Mouse (Mus musculus) bone marrow, adult 2 months (tissue): ENCODE results near the gene Nup54. TPM values are rescaled to one million over a fixed set of nuclear protein-coding genes. Genes with fewer than 3 reads are reported as not detected.

Source experiments
- H3K27ac ChIP-seq: fragments of 200-500 bp; 2 replicates; pipeline ENCODE4 v1.5.1; 2012; ENCODE audit warnings: low read depth, mild to moderate bottlenecking, control low read depth, inconsistent platforms, low read length; ENCODE audit not compliant: control insufficient read depth, poor library complexity, insufficient read depth
- H3K4me1 ChIP-seq: fragments of 200-500 bp; 2 replicates; pipeline ENCODE4 v1.6.1; 2011; ENCODE audit warnings: low read length; ENCODE audit not compliant: control insufficient read depth, insufficient read depth
- H3K4me3 ChIP-seq: fragments of 200-500 bp; replicated peaks from 2 replicates; pipeline ENCODE3; 2011; ENCODE audit warnings: mild to moderate bottlenecking, low read depth, low read length, control low read depth; ENCODE audit not compliant: control insufficient read depth
- CTCF ChIP-seq: fragments of 200-500 bp; IDR thresholded peaks from 2 replicates; pipeline ENCODE4 v1.5.1; 2011; ENCODE audit warnings: low read length, control low read depth; ENCODE audit not compliant: control insufficient read depth, insufficient read depth
- POLR2A ChIP-seq: fragments of 200-500 bp; IDR thresholded peaks from 2 replicates; pipeline ENCODE4 v1.6.1; 2011; ENCODE audit warnings: low read depth, mild to moderate bottlenecking, control low read depth, low read length, borderline replicate concordance; ENCODE audit not compliant: control insufficient read depth
- WGBS: fragments of 180-500 bp; shearing (Covaris S2); methylation state at CpG from one replicate; pipeline ENCODE4 v1.1.7; 2018; 5-methylcytosine and 5-hydroxymethylcytosine counted together
- polyA plus RNA-seq: library from polyadenylated mRNA; stranded (reverse); fragments of >200 nt; gene quantifications from 2 replicates; pipeline ENCODE4 v1.2.4, GENCODE M21; 2011; ENCODE audit warnings: low replicate concordance; ENCODE audit not compliant: missing spikeins, insufficient read depth, insufficient read length

Gene Nup54
- polyA plus RNA-seq, 1 experiment = 19.4 TPM

DNA sequence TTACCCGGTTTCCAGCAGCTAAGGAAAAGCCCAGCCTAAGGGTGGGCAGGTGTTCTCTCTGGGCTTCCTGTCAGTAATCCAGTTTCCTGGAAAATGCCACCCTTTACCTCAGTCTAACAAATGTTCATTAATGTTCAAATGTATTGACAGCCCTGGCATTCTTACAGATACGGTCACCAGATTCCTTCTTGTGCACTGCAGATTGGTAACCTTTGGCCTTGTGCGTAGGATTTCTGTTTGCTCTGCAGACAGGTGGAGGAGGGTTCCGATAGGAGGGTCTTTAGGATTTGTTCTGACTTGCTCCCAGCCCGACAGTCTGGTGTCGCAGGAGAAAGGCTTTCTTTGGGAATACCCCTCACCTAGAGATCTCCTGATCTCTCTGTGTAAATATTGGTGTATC, 68.5 kb downstream of the Nup54 start:
- no peak for TF ChIP-seq POLR2A
- no peak for TF ChIP-seq CTCF
- Histone ChIP-seq H3K4me3 (no peak overlapping the region), H3K4me1 (peaks cover 4% of the 10 kb centered on the region), H3K27ac (no peak overlapping the region)
- 82% methylated on average over 6 of the region's 6 CpGs for WGBS

Other genes with a start within 250 kb of the Nup54 start
- gene U90926, start 219.8 kb downstream of the Nup54 start, polyA plus RNA-seq = not detected in 2 replicates
- gene Ppef2, start 178.9 kb downstream of the Nup54 start, polyA plus RNA-seq = not detected in 2 replicates
- gene Naaa, start 157.0 kb downstream of the Nup54 start, polyA plus RNA-seq = 5.6 and 6.6 TPM in 2 replicates
- 8.9 and 14.1 TPM in 2 replicates for gene Sdad1, start 124.7 kb downstream of the Nup54 start, polyA plus RNA-seq
- gene Cxcl9, start 107.1 kb downstream of the Nup54 start, polyA plus RNA-seq = 1.3 and 1.7 TPM in 2 replicates
- gene Art3, start 103.4 kb downstream of the Nup54 start, polyA plus RNA-seq = 2.4 TPM in 1 of 2 replicates, not detected in the other
- gene Cxcl10, start 86.3 kb downstream of the Nup54 start, polyA plus RNA-seq = 1.2 and 4.0 TPM in 2 replicates
- gene Scarb2, start 71.6 kb upstream of the Nup54 start, polyA plus RNA-seq = 6.8 and 16.7 TPM in 2 replicates
- not detected in 2 replicates for gene Fam47e, start 119.8 kb upstream of the Nup54 start, polyA plus RNA-seq
- 2.0 TPM in 1 of 2 replicates, not detected in the other for gene Stbd1, start 167.8 kb upstream of the Nup54 start, polyA plus RNA-seq
- gene Ccdc158, start 240.1 kb upstream of the Nup54 start, polyA plus RNA-seq = 0.27 TPM in 1 of 2 replicates, not detected in the other
- gene Shroom3, start 248.2 kb upstream of the Nup54 start, polyA plus RNA-seq = 0.95 and 1.3 TPM in 2 replicates